Mouse (Mus musculus) MEL (cell line): Measurements from ENCODE around the gene Smim27. TPM values are rescaled to one million over a fixed set of nuclear protein-coding genes. Genes with fewer than 3 reads are reported as not detected.

ENCODE experiments used
- DNase-seq: peaks from one replicate; pipeline ENCODE4 v3.0.0; 2011; ENCODE audit warnings: low read depth, low spot score
- H3K27ac ChIP-seq: 2 replicates; pipeline ENCODE4 v1.5.1; 2012; ENCODE audit warnings: low read depth, mild to moderate bottlenecking, control low read depth, low read length, moderate library complexity; ENCODE audit not compliant: control insufficient read depth
- H3K27me3 ChIP-seq, 2 experiments: fragments of 150-350 bp in 1 of 2; sonication (generic) in 1 of 2; 2 replicates each; pipeline ENCODE4 v1.6.1; 2012; ENCODE audit warnings: low read length in 2 of 2, mild to moderate bottlenecking in 2 of 2, improper control_type of control experiment in 1 of 2, moderate library complexity in 1 of 2; ENCODE audit not compliant: insufficient read depth in 2 of 2, control insufficient read depth in 1 of 2
- H3K36me3 ChIP-seq, 2 experiments: 2 replicates each; pipeline ENCODE4 v1.6.1; 2012 to 2014; ENCODE audit warnings: low read length in 2 of 2, improper control_type of control experiment in 1 of 2, inconsistent platforms in 1 of 2, mild to moderate bottlenecking in 1 of 2; ENCODE audit not compliant: insufficient read depth in 2 of 2, control insufficient read depth in 1 of 2
- H3K4me1 ChIP-seq, 2 experiments: fragments of 150-350 bp in 1 of 2; sonication (generic) in 1 of 2; 2 replicates each; pipeline ENCODE4 v1.6.1; 2012; ENCODE audit warnings: low read length in 2 of 2, improper control_type of control experiment in 1 of 2, mild to moderate bottlenecking in 1 of 2; ENCODE audit not compliant: insufficient read depth in 2 of 2, control insufficient read depth in 1 of 2
- H3K4me3 ChIP-seq, 2 experiments: fragments of 150-350 bp in 1 of 2; sonication (generic) in 1 of 2; 2 replicates each; pipeline ENCODE4 v1.5.1; 2012; ENCODE audit warnings: low read depth in 2 of 2, low read length in 2 of 2, mild to moderate bottlenecking in 2 of 2, moderate library complexity in 2 of 2, control low read depth in 1 of 2, improper control_type of control experiment in 1 of 2; ENCODE audit not compliant: control insufficient read depth in 1 of 2, insufficient read depth in 1 of 2
- H3K79me2 ChIP-seq: 2 replicates; pipeline ENCODE4 v1.6.1; 2012; ENCODE audit warnings: mild to moderate bottlenecking, low read length, moderate library complexity; ENCODE audit not compliant: control insufficient read depth, poor library complexity, insufficient read depth
- H3K9ac ChIP-seq: 2 replicates; pipeline ENCODE4 v1.6.1; 2012; ENCODE audit warnings: low read depth, mild to moderate bottlenecking, control low read depth, low read length, moderate library complexity; ENCODE audit not compliant: control insufficient read depth, poor library complexity, severe bottlenecking
- H3K9me3 ChIP-seq: fragments of 150-350 bp; sonication (generic); replicated peaks from 2 replicates; pipeline ENCODE4 v1.6.1; 2012; ENCODE audit warnings: mild to moderate bottlenecking, low read length, improper control_type of control experiment, moderate library complexity; ENCODE audit not compliant: insufficient read depth
- BHLHE40 ChIP-seq: IDR thresholded peaks from 2 replicates; pipeline ENCODE4 v1.6.1; 2012; ENCODE audit warnings: low read depth, mild to moderate bottlenecking, inconsistent platforms, low read length, improper control_type of control experiment, borderline replicate concordance
- CHD1 ChIP-seq: IDR thresholded peaks from 2 replicates; pipeline ENCODE4 v1.6.1; 2012; ENCODE audit warnings: low read depth, mild to moderate bottlenecking, inconsistent platforms, low read length, improper control_type of control experiment
- CHD2 ChIP-seq: IDR thresholded peaks from 2 replicates; pipeline ENCODE4 v1.6.1; 2011; ENCODE audit warnings: low read length, improper control_type of control experiment
- CTCF ChIP-seq, 3 experiments: IDR thresholded peaks in 2 of 3; conservative IDR thresholded peaks in 1 of 3; 2 replicates each; pipeline ENCODE4 v1.5.1; 2011 to 2012; ENCODE audit warnings: low read length in 3 of 3, low read depth in 2 of 3, mild to moderate bottlenecking in 2 of 3, improper control_type of control experiment in 1 of 3, inconsistent platforms in 1 of 3, mixed read lengths in 1 of 3, moderate library complexity in 1 of 3; ENCODE audit not compliant: control insufficient read depth in 1 of 3, insufficient read depth in 1 of 3, poor library complexity in 1 of 3, severe bottlenecking in 1 of 3
- ELF1 ChIP-seq: IDR thresholded peaks from 2 replicates; pipeline ENCODE4 v1.6.1; 2014; ENCODE audit warnings: low read depth, mild to moderate bottlenecking, inconsistent platforms, low read length, improper control_type of control experiment, moderate library complexity
- EP300 ChIP-seq, 2 experiments: IDR thresholded peaks; 2 replicates each; pipeline ENCODE4 v1.6.1; 2011; ENCODE audit warnings: improper control_type of control experiment in 2 of 2, low read length in 2 of 2, low read depth in 1 of 2, mild to moderate bottlenecking in 1 of 2
- GABPA ChIP-seq: IDR thresholded peaks from 2 replicates; pipeline ENCODE4 v1.6.1; 2012; ENCODE audit warnings: low read depth, mild to moderate bottlenecking, inconsistent platforms, low read length, improper control_type of control experiment, moderate library complexity
- GATA1 ChIP-seq: IDR thresholded peaks from 2 replicates; pipeline ENCODE4 v1.6.1; 2011; ENCODE audit warnings: low read depth, low read length, improper control_type of control experiment
- HCFC1 ChIP-seq: IDR thresholded peaks from 2 replicates; pipeline ENCODE4 v1.6.1; 2012; ENCODE audit warnings: low read depth, mild to moderate bottlenecking, inconsistent platforms, low read length, improper control_type of control experiment, moderate library complexity
- JUND ChIP-seq: IDR thresholded peaks from 2 replicates; pipeline ENCODE4 v1.6.1; 2011; ENCODE audit warnings: low read depth, mild to moderate bottlenecking, improper control_type of control experiment, low read length
- KAT2A ChIP-seq: conservative IDR thresholded peaks from 2 replicates; pipeline ENCODE4 v1.6.1; 2012; ENCODE audit warnings: low read depth, low read length, improper control_type of control experiment, inconsistent platforms
- MAX ChIP-seq: IDR thresholded peaks from 2 replicates; pipeline ENCODE4 v1.6.1; 2011; ENCODE audit warnings: low read length, improper control_type of control experiment
- MAZ ChIP-seq: IDR thresholded peaks from 2 replicates; pipeline ENCODE4 v1.6.1; 2012; ENCODE audit warnings: low read depth, mild to moderate bottlenecking, inconsistent platforms, low read length, improper control_type of control experiment
- MEF2A ChIP-seq: IDR thresholded peaks from 2 replicates; pipeline ENCODE4 v1.6.1; 2014; ENCODE audit warnings: low read depth, mild to moderate bottlenecking, inconsistent platforms, low read length, improper control_type of control experiment; ENCODE audit not compliant: poor library complexity, insufficient replicate concordance, severe bottlenecking; ENCODE audit errors: extremely low read depth
- MXI1 ChIP-seq: IDR thresholded peaks from 2 replicates; pipeline ENCODE4 v1.6.1; 2011; ENCODE audit warnings: mild to moderate bottlenecking, low read depth, low read length, improper control_type of control experiment
- MYC ChIP-seq: IDR thresholded peaks from 2 replicates; pipeline ENCODE4 v1.6.1; 2011; ENCODE audit warnings: low read depth, mild to moderate bottlenecking, low read length, improper control_type of control experiment, moderate library complexity
- NELFE ChIP-seq: IDR thresholded peaks from 2 replicates; pipeline ENCODE4 v1.6.1; 2011; ENCODE audit warnings: low read depth, low read length, improper control_type of control experiment
- NRF1 ChIP-seq: IDR thresholded peaks from 2 replicates; pipeline ENCODE4 v1.6.1; 2014; ENCODE audit warnings: low read depth, mild to moderate bottlenecking, inconsistent platforms, low read length, improper control_type of control experiment, moderate library complexity; ENCODE audit not compliant: poor library complexity, insufficient read depth, severe bottlenecking
- POLR2A ChIP-seq, 2 experiments: IDR thresholded peaks; 2 replicates each; pipeline ENCODE4 v1.6.1; 2011 to 2012; ENCODE audit warnings: low read length in 2 of 2, mild to moderate bottlenecking in 2 of 2, control low read depth in 1 of 2, improper control_type of control experiment in 1 of 2, low read depth in 1 of 2, moderate library complexity in 1 of 2; ENCODE audit not compliant: control insufficient read depth in 1 of 2, insufficient read depth in 1 of 2, poor library complexity in 1 of 2
- POLR2AphosphoS2 ChIP-seq: IDR thresholded peaks from 2 replicates; pipeline ENCODE4 v1.6.1; 2011; ENCODE audit warnings: low read length, improper control_type of control experiment
- POLR2AphosphoS5 ChIP-seq: IDR thresholded peaks from 2 replicates; pipeline ENCODE4 v1.6.1; 2012; ENCODE audit warnings: low read depth, borderline replicate concordance, mild to moderate bottlenecking, inconsistent platforms, low read length, moderate library complexity, mixed read lengths
- RCOR1 ChIP-seq: IDR thresholded peaks from 2 replicates; pipeline ENCODE4 v1.6.1; 2012; ENCODE audit warnings: low read depth, mild to moderate bottlenecking, inconsistent platforms, low read length, improper control_type of control experiment
- SIN3A ChIP-seq: IDR thresholded peaks from 2 replicates; pipeline ENCODE4 v1.6.1; 2012; ENCODE audit warnings: low read length, improper control_type of control experiment, inconsistent platforms
- TAL1 ChIP-seq: IDR thresholded peaks from 2 replicates; pipeline ENCODE4 v1.6.1; 2012; ENCODE audit warnings: mild to moderate bottlenecking, inconsistent platforms, low read length, moderate library complexity, mixed read lengths
- TCF12 ChIP-seq: IDR thresholded peaks from 2 replicates; pipeline ENCODE4 v1.6.1; 2014; ENCODE audit warnings: low read depth, mild to moderate bottlenecking, inconsistent platforms, low read length, improper control_type of control experiment, moderate library complexity
- UBTF ChIP-seq: IDR thresholded peaks from 2 replicates; pipeline ENCODE4 v1.6.1; 2012; ENCODE audit warnings: low read depth, mild to moderate bottlenecking, inconsistent platforms, low read length, improper control_type of control experiment, moderate library complexity, borderline replicate concordance; ENCODE audit not compliant: insufficient read depth
- ZC3H11A ChIP-seq: IDR thresholded peaks from 2 replicates; pipeline ENCODE4 v1.6.1; 2012; ENCODE audit warnings: low read depth, mild to moderate bottlenecking, inconsistent platforms, low read length, improper control_type of control experiment
- ZMIZ1 ChIP-seq: IDR thresholded peaks from 2 replicates; pipeline ENCODE4 v1.6.1; 2012; ENCODE audit warnings: low read depth, mild to moderate bottlenecking, inconsistent platforms, low read length, improper control_type of control experiment, moderate library complexity
- polyA plus RNA-seq, 2 experiments: library from polyadenylated mRNA; stranded (reverse) in 1 of 2; unstranded in 1 of 2; fragments of >175 nt in 1 of 2; fragments of >200 nt in 1 of 2; gene quantifications; 2 replicates each; pipeline versions ENCODE4 v1.2.1 to v1.2.4; 2012; ENCODE audit warnings: low replicate concordance in 2 of 2, low read depth in 1 of 2; ENCODE audit not compliant: insufficient read length in 2 of 2, insufficient read depth in 1 of 2, missing spikeins in 1 of 2
- total RNA-seq: library from RNA; depleted of rRNA; stranded (reverse); fragments of 300-350 nt; gene quantifications from 2 replicates; pipeline ENCODE4 v1.2.3, GENCODE M21; 2012

The Smim27 gene
- total and polyA plus RNA-seq, 3 experiments, result 7.3 to 12.1 TPM; not detected in 1

DNA sequence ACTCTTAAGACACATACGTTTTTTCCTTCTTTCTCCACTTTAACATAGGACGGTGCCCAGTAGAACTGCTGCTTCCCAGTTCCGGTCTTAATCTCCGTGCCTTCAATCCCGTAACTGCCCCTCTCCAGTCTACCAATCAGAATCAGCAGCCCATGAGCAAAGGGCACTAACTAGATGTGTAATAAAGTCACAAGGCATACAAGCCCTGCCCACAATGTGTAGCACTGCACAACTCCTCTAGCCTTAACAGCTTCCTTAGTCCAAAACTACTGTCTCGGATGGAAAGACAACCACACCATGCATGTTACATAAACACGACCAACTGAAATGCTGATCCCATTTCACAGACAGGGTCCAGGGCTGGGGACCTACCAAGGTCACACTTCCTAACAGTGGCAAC is 1.7 kb upstream of the Smim27 start:
- H3K27ac ChIP-seq, result no peak overlapping the region
- TF ChIP-seq BHLHE40 (no peak), ZC3H11A (no peak), UBTF (no peak), CHD2 (no peak), GABPA (no peak), TAL1 (no peak), NELFE (no peak), RCOR1 (no peak), JUND (no peak), MAZ (no peak), CTCF (IDR thresholded peaks at IDR 0.05 in 2 of 3, conservative IDR thresholded peaks at IDR 0.05 in 1 of 3; ENCODE audit: control insufficient read depth in 1 of 3, insufficient read depth in 1 of 3, low read depth in 2 of 3, low read length in 3 of 3, poor library complexity in 1 of 3, severe bottlenecking in 1 of 3) (no peak), ZMIZ1 (no peak), HCFC1 (no peak), MEF2A (no peak), EP300 (IDR thresholded peaks at IDR 0.05; ENCODE audit: low read depth in 1 of 2, low read length in 2 of 2) (no peak), POLR2A (IDR thresholded peaks at IDR 0.05; ENCODE audit: control insufficient read depth in 1 of 2, insufficient read depth in 1 of 2, low read depth in 1 of 2, low read length in 2 of 2, poor library complexity in 1 of 2) (no peak), MXI1 (no peak), TCF12 (no peak), NRF1 (no peak), KAT2A (no peak)
- TF ChIP-seq, all 39 proteins: peak for 0
- H3K4me3 ChIP-seq, result peak overlapping the region; percentile 53 to 83
- H3K79me2 ChIP-seq, result peaks cover 50% of the 10 kb centered on the region
- H3K9ac ChIP-seq, result peak overlapping the region; percentile 95
- no peaks in the 10 kb centered on the region for H3K9me3 ChIP-seq
- DNase-seq, result peak; percentile 23
- H3K36me3 ChIP-seq, result peaks cover 17 to 19% of the 10 kb centered on the region in 2 experiments
- H3K4me1 ChIP-seq, result peaks cover 0 to 15% of the 10 kb centered on the region in 2 experiments; a peak in 2 of 4 replicates
- no peaks in the 10 kb centered on the region for H3K27me3 ChIP-seq

DNA sequence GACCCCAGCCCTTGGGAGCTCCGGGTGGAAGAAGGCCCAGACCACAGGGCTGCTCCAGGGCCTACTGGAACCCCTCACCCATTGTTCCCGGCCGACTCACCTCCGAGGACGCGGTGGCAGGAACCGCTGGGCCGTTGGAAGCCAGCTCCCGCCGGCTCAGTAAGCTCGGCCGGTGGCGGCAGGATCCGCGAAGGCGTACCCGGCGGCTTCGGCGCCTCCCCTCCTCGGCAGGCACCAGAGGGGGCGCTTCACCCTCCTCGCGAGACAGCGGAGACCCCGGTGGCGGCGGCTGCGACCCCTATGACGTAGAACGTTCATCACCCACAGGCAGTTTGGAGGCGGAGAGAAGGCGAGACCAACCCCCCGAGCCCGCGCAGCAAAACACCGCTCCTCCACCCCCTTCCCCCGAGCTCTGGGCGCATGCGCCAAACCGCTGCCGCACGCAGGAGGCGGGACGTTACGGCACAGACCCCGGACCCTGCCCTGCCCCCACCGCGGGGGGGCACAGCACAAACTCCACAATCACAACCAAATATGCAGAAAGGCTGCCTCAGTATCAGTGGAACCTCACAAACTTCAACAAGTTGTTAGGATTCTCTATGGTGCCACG is 1.1 kb upstream of the Smim27 start:
- H3K9ac ChIP-seq, result peak overlapping the region; percentile 95
- peaks cover 0 to 15% of the 10 kb centered on the region in 2 experiments; a peak in 2 of 4 replicates for H3K4me1 ChIP-seq
- DNase-seq, result peak; percentile 91
- no peaks in the 10 kb centered on the region for H3K27me3 ChIP-seq
- no peaks in the 10 kb centered on the region for H3K9me3 ChIP-seq
- peaks cover 49% of the 10 kb centered on the region for H3K79me2 ChIP-seq
- H3K27ac ChIP-seq, result peak overlapping the region; percentile 97
- H3K36me3 ChIP-seq, result peaks cover 15 to 17% of the 10 kb centered on the region in 2 experiments
- H3K4me3 ChIP-seq, result peak overlapping the region; percentile 53 to 83
- TF ChIP-seq MEF2A, result no peak
- no peak for TF ChIP-seq CHD1
- 0 out of 2 replicates have a peak, but pooled peaks have one; percentile 19 for TF ChIP-seq ELF1
- no peak for TF ChIP-seq KAT2A
- peak; percentile 66 for TF ChIP-seq SIN3A
- TF ChIP-seq MAX, result no peak
- TF ChIP-seq CHD2, result peak; percentile 62
- TF ChIP-seq EP300 (IDR thresholded peaks at IDR 0.05; ENCODE audit: low read depth in 1 of 2, low read length in 2 of 2), result 0 out of 4 replicates have a peak, but pooled peaks of 1 of the 2 experiments have one; percentile 4
- TF ChIP-seq POLR2AphosphoS5, result no peak
- TF ChIP-seq UBTF, result no peak
- peak; percentile 81; the same call in 1 of the 2 replicates for TF ChIP-seq MAZ
- TF ChIP-seq POLR2AphosphoS2, result no peak
- TF ChIP-seq NRF1, result peak; percentile 84
- TF ChIP-seq MXI1, result peak; percentile 53
- TF ChIP-seq MYC, result peak; percentile 48; the same call in 1 of the 2 replicates
- TF ChIP-seq POLR2A (IDR thresholded peaks at IDR 0.05; ENCODE audit: control insufficient read depth in 1 of 2, insufficient read depth in 1 of 2, low read depth in 1 of 2, low read length in 2 of 2, poor library complexity in 1 of 2), result peak; percentile 45 to 56; a peak in 2 of 4 replicates
- TF ChIP-seq TCF12, result peak; percentile 37; the same call in 1 of the 2 replicates
- no peak for TF ChIP-seq GATA1
